Mouse (Mus musculus): ENCODE results near the gene Hspb6.

The Hspb6 gene

GRCm38 (mm10) chr7:30587842-30588667 is 36.1 kb downstream of the Hspb6 start:
- peak; percentile 60 to 74 for DNase-seq

DNA sequence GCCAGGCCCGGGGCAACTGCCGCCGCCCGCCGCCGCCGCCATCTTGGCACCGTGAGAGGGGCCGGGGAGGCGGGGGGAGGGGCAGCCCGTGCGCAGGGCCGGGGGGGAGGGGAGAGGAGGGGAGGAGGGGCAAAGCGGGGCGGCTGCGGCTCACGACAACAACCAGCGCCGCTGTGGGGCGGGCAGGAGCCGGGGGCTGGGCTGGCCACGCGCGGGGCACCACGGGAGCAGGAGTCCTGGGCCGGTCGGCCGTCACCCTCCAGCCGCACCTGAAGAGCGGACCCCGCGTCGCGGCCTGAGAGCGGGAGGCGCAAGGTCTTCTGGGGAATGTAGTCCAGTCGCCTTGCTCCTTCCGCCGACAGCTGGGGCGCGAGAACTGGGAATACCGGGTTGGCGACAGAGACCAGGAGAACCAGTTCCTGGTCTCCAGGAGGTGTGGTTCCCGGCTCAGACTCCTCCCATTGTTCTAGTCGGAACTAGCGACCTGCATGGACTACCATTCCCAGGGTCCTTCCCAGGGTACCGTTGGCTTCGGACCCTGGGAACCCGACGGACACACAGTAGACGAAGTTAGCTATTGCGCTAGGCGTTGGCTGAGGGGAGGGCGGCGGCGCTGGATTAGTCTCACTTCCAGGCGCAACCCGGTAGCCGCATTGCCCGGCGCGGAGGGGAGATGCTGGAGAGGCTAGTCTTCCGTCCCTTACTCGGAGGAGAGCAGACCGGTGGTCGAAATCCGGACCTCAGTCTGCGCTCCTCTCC is 36.9 kb downstream of the Hspb6 start, which contains the start of gene Kmt2b:
Gene Kmt2b (minus strand): TSS at position 51 of the 759 bp plus-strand sequence.
- peak; percentile 95 to 98 for DNase-seq

DNA sequence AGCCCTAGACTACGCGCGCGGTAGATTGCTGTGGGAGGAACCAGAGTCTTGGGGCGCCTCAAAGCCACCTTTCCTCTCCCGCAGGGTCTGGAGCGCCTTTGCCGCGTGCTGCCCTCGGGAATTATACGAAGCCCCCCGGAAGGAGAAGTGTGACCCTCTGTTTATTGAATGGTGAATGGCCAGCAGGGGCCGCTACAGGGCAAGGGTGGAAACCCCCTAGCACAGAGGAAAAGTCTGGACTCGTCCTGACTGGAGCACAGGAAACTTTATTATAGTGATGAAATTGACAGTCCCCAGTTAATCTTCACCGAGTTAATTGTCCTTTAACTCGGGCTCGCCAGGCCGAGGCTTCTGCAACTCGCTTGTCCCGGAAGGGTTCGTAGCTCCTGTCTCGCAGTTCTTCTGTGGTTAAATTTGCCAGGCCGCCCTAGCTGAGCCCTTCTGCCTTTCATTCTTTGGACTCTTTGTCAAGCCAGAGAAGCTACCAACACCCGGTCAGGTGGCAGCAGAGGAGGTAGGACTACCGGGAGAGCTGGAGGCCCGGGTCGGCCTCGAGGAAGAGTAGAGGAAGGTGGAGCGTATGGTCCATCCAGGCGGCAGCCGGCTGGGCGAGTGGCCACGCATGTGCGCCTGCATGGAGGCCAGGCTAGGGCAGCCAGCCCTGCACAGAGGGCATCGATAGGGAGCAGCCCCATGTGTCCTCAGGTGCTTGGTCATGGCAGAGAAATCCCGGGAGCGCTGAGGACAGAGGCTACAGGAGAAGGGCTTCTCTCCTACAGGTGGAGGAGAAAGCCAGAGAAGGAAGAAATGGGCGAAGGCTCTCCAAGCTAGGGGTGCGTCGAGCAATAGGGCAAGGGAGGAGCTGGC is 37.7 kb downstream of the Hspb6 start:
- DNase-seq, result peak; percentile 95

GRCm38 (mm10) chr7:30590927-30591604 is 39.1 kb downstream of the Hspb6 start:
- no peak for DNase-seq

GRCm38 (mm10) chr7:30591605-30591951 is 39.6 kb downstream of the Hspb6 start:
- DNase-seq, result no peak

GRCm38 (mm10) chr7:30592772-30593423 is 40.9 kb downstream of the Hspb6 start:
- no peak for DNase-seq

GRCm38 (mm10) chr7:30593579-30594509 is 41.9 kb downstream of the Hspb6 start:
- no peak for DNase-seq

DNA sequence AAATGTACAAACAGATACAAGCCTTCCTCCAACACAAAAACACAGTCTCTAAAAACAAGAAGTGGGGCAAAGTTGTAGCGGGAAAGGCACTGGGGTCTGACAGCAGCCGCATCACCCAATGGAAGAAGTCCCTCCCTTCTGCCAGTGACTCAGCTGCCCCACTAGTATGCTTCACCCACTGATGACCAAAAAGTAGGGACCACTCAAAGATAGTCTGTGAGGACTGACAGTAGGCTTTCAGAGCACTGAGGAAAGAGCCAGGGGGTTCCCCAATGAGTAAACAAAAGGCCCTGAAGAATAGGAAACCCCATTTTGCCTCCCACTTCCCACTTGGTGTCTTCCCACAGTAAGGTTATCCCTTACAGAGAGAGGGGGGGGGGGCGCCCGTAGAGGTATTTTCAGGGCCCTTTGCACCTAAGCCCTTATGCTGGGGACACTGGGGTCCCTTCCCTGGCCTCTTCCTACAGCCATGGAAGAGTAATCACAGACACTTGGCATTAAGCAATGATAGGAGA is 42.6 kb downstream of the Hspb6 start:
- DNase-seq, result no peak

GRCm38 (mm10) chr7:30596093-30596492 is 44.1 kb downstream of the Hspb6 start:
- no peak for DNase-seq

DNA sequence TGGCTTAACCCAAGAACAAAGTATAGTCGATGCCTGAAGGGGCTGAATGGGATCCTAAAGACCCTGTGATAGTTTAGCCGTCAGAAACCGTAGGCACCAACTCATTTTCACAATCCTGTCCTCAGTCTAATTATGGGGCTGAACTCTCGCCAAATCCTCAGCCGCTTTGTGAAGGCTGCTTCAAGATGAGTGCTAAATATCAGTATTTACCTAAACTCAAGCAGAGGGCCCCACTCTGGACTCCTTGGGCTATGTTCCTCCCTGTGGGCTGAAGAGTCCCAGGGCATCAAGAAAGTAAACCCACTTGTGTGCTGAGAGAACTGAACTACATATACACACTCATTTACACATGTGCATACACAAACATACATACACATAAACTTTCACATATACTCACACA is 44.8 kb downstream of the Hspb6 start:
- no peak for DNase-seq

- DNase-seq, result no peak
These were observed 46.8 kb downstream of the Hspb6 start, which contains the start of gene Zbtb32 for GRCm38 (mm10) chr7:30598786-30599185. Zbtb32 (minus strand) TSS chr7:30598909.

GRCm38 (mm10) chr7:30599933-30600353 is 48.0 kb downstream of the Hspb6 start:
- DNase-seq, result peak; percentile 92 to 96

DNA sequence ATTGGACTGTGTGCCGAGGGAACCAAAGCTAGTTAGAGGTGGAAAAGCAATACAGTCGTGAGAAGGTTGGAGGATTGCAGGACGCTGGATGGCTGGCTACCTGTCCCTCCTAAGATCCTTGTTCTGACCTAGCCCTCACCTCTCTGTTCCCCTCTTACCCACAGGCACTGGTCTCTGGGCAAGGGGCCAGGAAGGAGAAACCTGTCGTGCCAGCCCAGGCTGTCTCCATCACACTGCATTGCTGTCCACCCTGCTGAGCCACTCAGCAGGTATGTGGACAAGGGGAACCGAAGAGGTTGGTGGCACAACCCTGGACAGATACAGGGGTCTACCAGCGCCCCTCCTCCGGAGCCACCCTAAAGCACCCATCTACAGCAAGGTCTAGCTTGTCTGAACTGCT is 48.7 kb downstream of the Hspb6 start:
- DNase-seq, result peak in 1 of 2 experiments; percentile 51

DNA sequence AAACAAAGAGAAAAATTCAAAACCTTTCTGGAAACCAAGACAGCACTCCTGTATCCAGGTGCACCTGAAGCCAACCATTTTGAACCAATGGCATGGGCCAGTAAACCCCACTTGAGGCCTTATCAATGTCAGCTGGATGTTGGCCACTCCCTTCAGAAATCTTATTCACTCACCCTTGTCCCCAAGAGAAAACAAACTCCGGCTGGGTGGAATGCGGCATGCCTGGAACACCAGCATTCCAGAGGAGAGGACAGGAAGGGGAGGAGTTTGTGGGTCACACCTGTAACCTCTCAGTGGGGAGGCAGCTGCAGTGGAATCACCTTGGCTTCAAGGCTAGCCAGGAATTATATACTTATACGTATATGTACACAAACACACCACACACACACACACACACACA is 50.6 kb downstream of the Hspb6 start:
- peak; percentile 63 to 74 for DNase-seq

- DNase-seq, result no peak
These were observed 52.4 kb downstream of the Hspb6 start for GRCm38 (mm10) chr7:30604424-30604823.

GRCm38 (mm10) chr7:30604944-30605343 is 53.0 kb downstream of the Hspb6 start:
- no peak for DNase-seq
